Mouse (Mus musculus) forelimb bud, embryonic 11.5 days (tissue): ENCODE data around the gene Phpt1.

ENCODE experiments used
- DNase-seq: peaks from one replicate; pipeline ENCODE4 v3.0.0-alpha.2; 2012; ENCODE audit warnings: low read depth, low spot score

Phpt1 gene

DNA sequence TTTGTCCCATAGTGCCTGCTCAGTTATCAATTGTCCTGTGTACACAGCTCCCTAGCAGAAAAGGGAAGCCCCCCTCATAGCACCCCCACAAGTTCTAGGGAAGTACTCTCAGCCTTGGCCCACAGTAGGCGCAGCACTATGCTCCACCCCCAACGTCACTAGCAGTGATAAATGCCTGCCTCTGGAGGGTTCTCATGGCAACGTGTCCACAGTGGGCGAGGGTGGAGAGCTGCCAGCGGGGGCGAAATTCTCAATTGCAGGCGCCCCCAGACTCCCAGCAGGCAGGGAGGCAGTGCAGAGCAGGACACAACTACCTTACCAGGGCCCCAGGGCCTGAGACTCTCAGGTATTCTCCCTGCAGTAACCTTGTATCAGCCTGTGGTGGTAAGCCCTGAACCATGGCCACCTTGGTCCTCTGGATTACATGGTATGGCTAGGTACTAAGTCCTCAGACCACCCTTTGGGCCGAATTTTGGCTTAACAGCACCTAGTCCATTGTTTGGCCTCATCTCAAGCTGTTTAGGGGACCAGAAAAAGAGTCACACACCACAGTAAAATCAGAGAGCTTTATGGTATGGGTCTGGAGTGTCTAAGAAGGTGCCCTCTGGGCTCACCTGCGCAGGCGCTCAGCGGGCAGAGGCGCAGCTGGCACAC, 7.6 kb upstream of the Phpt1 start:
- no peak for DNase-seq

DNA sequence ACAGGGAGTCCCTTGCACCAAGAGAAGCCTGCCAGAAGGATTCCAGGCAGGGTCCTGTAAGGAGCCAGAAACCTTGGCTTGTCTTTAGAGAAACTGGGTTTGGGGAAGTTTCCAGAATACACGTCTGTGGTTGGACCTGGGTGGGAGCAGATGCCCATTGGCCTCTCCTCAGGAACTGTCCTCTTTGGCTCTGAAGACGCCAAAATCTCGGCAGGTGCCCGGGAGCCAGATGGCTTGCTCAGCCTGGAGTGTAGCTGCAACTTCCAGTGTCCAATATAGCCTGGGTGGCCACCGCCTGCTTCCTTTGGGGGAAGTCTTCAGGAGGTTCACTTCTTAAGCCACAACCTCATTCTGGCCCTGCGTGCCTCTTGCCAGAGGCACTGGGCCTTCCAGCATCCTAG, 6.9 kb upstream of the Phpt1 start:
- DNase-seq = no peak

DNA sequence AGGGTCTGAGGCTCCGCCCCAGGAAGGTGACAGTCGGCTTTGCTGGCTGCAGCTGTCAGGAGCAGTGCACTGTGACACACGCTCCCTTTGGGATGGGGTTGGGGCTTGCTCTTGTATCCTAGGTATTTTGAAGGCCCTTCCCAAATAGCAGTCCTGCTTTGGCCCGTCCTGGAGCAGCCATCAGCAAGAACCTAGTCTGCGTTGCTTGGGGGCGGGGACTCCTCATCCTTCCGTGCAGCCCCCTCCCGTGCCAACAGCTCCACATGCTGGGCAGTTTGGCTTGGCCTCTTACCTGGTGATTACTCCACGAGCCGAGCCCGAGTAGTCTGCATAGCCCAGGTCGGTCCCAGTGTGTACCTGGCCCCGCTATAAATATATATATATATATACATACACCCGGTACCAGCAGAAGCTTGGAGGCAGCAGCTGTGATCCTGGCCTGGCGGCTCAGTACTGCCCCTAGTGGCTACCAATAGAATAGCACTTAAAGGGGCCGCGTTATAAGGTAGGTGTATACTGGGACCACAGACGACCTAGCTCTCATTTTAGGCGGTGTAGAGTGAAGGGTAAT, 6.4 kb upstream of the Phpt1 start, which contains the start of gene Ajm1:
Ajm1 (minus strand) TSS at position 464 of the 571 bp plus-strand sequence.
- peak; percentile 81 for DNase-seq

DNA sequence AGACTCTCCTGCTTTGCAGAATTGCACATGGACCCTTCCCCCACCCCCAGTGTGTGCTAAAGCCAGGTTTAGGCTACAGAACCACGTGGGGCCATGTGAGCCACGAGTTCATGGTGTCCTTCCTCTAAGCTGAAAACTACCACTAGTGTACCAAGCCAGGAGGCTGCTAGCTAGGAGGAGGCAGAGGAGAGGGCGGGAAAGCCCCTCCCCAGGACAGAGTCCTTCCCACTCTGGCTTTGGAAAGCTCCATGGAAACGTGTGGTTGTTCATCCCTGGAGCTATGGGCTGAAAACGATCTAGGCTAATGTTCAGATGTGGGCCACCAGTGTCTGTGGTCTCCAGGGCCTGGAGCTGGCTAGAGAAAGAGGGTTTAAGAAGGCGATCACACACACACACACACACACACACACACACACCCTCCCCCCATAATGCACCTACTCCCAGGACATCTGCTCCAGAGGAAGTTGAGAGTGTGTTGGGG, 5.6 kb upstream of the Phpt1 start:
- DNase-seq = no peak

DNA sequence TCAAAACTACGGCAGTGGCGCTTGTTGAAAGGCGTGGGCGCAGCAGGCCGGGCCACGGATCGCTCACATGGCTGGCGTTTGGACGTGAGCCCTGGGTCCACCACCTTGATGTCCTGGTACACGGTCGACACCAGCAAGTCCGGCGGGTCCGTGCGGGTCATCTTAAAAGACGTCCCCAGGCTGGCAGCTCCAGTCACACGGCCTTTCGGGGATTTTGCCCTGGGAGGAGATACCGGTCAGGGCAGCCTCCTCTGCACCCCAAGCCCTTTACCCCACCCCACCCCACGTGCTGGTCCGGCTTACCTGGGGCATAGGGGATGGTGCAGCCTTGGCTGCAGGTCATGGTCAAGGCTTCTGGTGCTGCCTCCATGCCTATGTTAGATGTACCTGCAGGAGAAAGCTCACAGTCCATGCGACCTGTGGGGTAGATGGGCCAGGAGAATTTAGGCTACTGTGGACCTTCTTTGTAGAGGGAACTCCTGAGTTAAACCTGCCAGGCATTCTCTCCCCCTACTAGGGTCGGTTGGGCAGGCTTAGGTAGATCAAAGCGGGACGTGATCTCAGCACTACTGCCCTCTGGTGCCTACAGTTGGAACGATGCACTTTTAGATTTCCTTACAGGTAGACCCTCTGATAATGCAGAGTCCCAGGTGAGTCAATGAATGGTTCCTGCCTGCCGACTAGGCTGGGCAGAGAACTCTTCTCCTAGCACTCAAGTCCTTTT, 4.9 kb upstream of the Phpt1 start:
- DNase-seq = peak; percentile 62

DNA sequence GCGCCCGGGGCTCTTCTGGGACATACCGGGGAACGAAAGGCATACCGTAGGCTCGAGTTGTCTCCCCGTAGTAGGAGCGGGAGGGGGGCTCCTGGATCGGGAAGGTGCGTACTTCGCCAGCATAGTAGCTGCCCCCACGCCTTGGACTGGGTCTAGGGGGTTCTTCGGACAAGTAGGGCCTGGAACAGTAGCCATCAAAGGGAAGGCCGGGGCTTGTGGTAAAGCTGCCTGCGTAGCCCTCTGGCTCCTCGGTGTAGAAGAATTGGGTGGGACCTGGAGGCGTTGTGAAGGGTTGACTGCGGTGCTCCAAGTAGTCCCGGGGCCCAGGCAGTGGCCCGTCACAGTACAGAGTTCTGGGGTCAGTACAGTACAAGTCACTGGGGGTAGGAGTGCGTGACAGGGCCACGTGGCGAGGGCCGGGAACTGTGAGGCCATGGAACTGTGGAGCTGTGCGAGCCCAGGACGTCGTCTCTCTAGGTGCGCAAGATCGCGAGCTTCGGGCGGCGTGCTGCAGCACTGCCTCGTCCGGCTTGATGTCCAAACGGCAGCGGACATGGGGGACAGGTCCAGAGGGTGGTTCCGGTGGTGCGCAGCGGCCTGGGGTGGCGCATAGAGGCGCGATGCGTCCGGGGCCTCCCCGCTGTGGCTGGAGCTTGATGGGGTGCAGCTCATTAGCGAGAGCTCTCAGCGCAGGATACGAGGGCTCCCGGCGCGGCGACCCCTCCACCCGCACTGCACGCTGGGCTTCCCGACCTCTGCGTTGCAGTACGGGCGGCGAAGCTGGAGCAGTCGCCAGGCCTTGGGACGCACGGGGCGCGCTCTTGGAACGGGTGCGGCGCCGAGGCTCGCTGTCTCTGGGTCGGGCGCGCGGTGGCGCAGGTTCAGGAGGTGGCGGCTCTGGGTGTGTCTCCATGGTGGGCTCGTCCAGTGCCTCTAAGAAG, 4.0 kb upstream of the Phpt1 start:
- no peak for DNase-seq

DNA sequence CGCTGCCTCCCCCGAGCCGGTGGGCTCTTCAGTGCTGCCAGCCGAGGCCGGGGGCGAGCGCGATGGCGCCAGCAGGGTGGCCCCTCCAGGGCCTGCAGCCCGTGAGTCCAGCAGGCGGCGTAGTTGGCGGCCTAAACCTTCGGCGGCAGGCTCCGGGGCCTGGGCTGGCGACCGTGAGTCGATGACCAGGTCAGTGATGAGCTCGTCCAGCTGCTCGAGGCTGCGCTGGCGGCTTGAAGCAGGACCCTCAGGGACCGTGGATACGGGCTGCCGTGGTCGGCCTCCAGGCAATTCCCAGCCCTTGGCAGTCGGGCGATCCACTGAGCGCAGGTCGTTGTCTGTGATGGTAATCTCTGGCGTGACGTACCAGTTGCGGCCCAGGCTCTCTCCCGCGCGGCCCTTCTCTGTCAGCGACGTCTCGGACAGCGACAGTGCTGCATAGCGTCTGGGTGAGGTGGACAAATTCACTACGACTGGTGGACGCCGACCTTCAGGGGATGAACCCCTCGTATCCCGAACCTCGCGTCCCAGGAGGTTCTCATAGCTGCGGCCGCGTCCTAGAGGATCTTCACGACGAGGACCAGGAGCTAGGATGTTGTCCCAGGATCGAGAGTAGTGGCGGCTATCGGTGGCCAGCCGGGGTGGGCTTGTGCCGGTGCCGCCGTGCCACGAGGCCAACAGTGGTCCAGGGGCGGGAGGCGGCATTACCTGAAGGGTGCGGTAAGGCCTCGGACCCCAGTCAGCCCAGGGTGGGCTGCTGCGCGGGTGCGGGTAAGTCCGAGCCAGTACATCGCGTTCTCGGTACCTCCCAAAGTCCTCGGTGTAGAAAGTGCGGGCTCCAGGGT, 3.1 kb upstream of the Phpt1 start:
- no peak for DNase-seq

DNA sequence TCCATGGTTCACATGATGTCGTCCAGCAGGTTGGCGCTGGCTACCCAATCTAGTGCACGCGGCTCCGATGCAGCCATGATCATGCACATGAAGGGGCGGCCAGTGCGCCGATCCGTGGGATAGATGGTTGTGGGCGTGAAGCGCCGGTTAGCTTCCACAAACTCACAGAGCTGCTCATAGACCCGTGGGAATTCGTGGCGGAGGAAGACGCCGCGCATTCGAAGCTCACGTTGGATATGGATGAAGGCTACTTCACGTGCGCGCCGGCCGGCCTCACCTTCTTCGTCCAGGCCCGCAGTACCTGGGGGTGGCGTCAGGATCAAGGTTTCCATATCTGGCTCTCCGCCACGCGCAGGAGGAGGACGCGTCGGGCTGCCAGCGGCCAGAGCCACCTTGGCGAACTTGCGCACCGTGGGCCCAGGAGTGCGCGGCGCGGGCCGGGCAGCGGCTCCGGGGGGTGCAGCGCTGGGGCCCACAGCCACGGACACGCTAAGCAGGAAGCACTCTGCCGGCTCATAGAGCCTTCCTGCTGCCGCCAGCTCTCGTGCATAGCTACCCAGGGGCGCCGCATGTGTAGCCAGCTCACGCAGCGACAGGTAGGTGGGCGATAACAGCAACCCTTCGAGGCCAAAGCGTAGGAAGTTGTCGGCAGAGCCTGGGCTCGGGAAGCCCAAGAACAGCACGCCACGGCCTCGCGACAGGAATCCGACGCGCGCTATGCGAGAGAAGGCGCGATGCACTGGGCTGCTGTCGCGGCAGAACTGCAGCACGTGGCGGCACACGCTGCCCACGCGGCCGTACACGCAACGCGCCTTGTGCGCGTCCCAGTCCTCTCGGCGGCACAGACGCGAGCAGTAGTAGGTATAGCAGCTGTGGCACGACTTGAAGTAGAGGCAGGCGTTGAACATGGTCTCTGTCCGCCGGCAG, 2.2 kb upstream of the Phpt1 start:
- no peak for DNase-seq

DNA sequence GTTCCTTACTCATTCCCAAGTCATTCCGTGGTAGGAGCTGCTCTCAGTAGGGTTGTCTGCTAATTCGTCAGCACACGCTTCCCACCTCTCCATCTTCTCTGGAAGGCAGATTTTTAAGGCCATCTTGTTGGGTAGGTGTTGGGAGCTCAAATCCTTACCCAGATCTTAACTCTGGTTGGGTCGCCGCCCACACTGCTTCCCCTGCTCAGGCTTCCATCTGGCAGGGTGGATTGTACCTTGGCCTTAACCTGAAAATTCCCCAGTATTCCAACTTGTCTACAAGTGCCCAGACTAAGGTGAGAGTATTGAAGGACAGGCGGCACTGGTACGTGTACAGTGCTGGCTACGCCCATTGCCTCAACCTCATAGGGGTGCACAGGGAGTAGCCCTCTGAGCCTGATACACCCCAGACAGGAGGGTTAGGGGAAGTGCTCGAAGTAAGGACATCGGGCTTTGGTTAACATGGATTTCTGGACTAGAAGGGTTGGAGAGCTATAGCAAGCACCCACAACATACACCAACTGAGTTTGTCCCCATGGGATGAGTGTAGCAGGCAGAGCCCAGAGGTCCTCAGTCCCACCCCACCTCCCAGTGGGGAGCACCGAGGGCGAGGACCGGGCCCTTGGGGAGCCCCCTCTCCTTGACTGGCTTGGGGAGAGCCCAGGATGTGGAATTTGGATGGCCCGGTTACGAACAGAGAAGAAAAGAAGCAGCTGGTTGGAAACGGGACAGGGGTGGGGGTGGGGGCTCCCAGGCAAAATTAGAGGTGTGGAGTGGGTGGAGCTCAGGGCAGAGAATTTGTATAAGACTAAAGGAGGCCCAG, 1.2 kb upstream of the Phpt1 start:
- no peak for DNase-seq

DNA sequence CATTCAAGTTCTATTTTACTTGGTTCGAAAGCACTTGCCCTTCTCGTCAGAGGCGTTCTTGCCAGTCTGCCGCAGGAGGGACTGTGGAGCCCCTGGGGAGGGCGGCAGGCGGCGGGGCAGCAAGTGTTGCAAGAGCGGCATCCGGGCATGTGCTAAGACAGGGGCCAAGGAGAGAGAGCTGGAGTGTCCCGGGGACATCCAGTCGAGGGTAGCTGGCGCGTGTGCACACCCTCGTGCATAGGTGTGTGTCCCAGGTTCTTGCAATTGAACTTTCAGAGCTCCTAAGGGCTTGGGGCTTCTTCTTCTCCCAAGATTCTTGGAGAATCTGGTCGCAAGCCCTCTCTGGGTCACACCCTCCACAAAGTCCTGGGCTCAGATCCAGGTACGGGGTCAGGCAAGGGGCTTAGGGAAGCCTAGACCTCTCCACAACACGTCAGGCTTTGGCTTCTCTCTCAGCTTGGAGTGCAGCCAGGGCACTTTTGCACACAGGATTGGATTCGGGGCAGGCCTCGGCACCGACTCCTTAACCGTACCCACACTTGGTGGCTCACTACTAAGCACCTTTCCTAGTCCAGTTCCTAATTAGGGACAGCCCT, 506 bp upstream of the Phpt1 start:
- no peak for DNase-seq

DNA sequence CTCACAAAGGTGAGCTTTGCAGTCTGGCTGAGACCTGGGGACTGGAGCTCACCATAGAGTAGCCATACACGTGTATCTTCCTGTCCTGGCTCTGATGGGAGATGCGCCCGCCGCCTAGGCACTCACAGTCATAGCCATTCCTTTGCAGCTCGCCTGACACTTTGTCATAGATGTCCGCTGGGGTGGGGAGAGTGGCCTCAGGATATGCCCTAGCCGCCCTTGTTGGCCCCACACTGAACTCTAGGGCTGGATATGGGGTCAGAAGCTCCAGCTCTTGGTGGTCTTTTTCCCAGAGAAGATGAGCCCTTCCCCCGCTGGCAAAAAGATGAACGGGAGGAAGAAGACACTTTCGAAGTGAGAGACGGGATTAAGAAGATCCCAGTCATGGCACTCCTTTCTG, 888 bp downstream of the Phpt1 start:
- DNase-seq = no peak

DNA sequence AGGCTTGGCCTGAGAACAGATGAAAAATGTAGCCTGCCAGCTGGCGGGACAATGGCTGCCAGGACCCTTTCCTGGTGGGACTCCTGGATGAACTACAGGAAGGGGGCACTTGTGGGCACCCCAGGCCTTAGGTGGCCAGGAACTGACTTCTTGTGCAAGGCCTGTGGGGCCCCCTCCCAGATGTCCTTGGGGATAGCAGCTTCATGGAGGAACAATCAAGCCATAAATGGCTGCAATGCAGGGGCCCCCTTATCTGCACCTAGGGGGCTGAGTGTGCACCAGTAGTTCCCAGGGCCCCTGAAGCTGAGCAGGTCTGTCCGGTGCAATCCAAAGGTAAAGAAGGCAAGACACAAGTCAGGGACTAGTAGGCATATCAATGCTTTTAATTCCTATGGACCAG, 2.0 kb downstream of the Phpt1 start:
- DNase-seq = no peak

DNA sequence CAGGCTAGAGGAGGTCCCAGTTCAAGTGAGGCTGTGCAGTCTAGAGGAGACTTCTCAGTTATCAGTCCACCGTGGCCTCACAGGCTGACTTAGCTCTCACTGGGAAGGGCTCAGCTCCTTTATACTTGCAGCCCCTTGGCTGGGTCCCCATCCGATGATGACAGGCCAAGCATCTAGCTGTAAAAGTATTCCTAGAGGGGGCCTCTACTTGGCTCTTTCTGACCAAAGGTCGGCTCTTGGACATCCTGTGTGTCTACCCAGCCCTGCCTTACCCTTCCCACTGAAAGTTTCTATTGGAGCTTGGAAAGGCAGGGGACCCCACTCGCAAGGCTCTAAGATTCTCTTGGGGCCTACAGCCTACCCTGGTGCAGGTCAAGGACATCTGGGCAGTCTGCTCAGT, 3.8 kb downstream of the Phpt1 start:
- DNase-seq = no peak

DNA sequence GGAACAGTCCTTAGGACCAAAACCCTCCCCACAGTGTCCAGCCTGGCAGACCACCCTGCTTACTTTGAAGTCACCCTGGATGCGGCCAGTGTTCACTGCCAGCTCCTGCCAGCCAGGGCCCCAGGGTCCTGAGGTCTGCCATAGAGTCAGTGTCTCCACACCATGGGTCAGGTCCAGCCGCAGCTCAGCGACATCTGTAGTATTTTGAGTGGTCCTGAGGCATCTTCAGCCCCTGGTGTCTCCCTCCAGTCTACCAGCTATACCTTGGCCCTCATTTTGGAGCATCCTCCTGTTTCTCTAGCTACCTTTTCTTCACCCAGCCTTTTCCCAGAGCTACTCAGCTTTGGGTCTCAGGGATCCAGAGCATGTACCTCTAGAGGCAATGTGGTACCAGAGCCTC, 5.7 kb downstream of the Phpt1 start:
- no peak for DNase-seq

DNA sequence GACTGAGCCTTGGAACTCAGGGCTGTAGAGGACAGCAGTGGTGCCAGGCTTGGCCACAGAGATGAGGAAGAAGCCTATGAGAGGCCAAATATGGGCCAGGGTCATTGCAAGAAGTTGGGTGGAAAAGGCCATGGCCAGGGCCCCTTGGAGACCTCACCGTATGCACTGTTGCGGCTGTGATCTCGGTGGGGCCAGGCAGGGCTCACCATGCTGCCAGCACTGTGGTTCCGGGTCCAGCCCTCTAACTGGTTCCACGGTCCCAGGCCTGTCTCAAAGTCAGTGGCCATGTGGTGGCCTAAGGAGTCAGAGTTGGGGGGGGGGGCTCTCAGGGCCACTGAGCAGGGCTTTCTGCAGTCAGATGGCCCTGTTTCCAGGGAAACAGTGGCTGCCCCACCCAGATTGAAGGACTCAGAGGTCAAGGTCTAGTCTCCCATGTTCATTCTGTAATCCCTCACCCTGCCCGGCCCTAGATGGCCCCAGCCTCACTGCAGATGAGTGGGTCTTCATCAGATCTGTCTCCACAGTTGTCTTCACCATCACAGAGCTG, 6.5 kb downstream of the Phpt1 start:
- no peak for DNase-seq

DNA sequence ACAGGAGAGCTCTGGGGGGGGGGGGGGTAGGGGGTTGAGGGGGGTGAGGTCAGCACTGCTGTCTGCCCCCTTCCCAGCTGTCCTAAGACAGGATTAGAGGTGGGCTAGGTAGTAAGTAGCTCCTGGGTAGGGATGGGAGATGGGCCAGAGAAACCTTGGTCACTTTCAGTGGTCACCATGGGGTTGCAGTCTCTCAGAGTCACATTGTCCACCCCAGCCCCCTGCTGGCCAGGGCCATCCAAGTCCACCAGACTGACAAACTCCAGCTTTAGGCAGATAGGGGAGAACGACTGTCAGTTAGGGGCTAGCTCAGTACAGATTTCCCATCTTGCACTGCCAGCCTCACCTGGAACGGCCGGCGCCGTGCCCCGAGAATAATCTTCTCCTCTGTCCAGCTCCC, 8.5 kb downstream of the Phpt1 start:
- DNase-seq = no peak

DNA sequence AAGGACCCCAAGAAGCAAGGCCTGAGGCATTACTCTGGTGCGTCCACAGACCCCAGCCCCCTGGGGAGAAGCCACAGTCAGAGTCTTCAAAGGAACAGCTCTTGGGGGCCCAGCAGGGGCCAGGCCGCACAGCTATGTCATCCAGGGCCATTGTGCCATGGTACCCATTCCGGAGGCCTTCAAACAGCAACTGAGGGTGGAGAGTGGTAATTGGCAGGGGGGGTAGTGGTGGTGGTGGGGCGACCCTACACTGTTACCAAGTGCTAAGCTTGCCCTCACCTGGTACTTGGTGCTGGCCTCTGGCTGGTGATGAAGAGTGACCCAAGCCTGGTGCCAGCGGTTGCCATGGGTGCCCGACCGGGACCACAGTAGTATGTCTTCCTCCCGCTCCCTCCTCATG, 9.3 kb downstream of the Phpt1 start:
- DNase-seq = no peak

DNA sequence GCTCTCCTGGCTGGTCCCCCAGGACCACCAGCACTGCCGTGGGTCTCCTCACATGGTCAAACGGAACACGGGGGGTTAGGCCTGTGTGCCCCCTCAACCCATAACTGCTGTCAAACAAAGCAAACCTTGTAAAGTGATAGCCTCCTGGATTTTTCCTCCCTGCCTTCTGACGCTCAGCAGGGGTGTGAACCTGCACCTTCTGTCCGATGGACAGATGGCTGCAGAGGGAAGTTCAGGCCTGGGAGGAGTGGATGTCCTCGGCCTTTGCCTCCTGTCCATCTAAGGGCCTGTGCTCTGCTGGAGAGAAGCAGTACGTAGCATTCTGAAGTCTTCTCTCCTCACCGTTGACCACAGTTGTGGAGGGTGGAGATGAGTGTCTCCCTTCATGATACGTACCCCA, 13.1 kb downstream of the Phpt1 start:
- DNase-seq = no peak
